Mouse (Mus musculus) embryonic facial prominence, embryonic 14.5 days (tissue): ENCODE measurements around the gene Erg. TPM values are rescaled to one million over a fixed set of nuclear protein-coding genes. Genes with fewer than 3 reads are reported as not detected.

Source experiments
- ATAC-seq: fragments of 200-750 bp; cut with Nextera tagmentation; 2 replicates; pipeline ENCODE4 v1.8.0; 2017; ENCODE audit warnings: low read depth, moderate number of reproducible peaks, moderate TSS enrichment
- DNase-seq: peaks from one replicate; pipeline ENCODE4 v3.0.0-alpha.2; 2015; ENCODE audit warnings: low spot score
- H3K27ac ChIP-seq: fragments of 300-500 bp; sonication (generic); replicated peaks from 2 replicates; pipeline ENCODE4 v1.5.1; 2014; ENCODE audit warnings: low read depth, mild to moderate bottlenecking, low read length, moderate library complexity
- H3K27me3 ChIP-seq: fragments of 300-500 bp; sonication (generic); replicated peaks from 2 replicates; pipeline ENCODE4 v1.6.1; 2014; ENCODE audit warnings: low read length; ENCODE audit not compliant: control insufficient read depth, insufficient read depth
- H3K36me3 ChIP-seq: fragments of 300-500 bp; sonication (generic); 2 replicates; pipeline ENCODE4 v1.6.1; 2014; ENCODE audit warnings: low read length, mixed read lengths; ENCODE audit not compliant: control insufficient read depth, insufficient read depth
- H3K4me1 ChIP-seq: fragments of 300-500 bp; sonication (generic); 2 replicates; pipeline ENCODE4 v1.6.1; 2014; ENCODE audit warnings: antibody characterized with exemption, low read length; ENCODE audit not compliant: control insufficient read depth, insufficient read depth
- H3K4me2 ChIP-seq: fragments of 300-500 bp; sonication (generic); 2 replicates; pipeline ENCODE4 v1.6.1; 2014; ENCODE audit warnings: low read depth, mild to moderate bottlenecking, low read length, moderate library complexity, mixed read lengths
- H3K4me3 ChIP-seq: fragments of 300-500 bp; sonication (generic); 2 replicates; pipeline ENCODE4 v1.5.1; 2014; ENCODE audit warnings: low read depth, mild to moderate bottlenecking, low read length
- H3K9ac ChIP-seq: fragments of 300-500 bp; sonication (generic); 2 replicates; pipeline ENCODE4 v1.6.1; 2014; ENCODE audit warnings: low read depth, mild to moderate bottlenecking, low read length, moderate library complexity, mixed read lengths
- H3K9me3 ChIP-seq: fragments of 300-500 bp; sonication (generic); 2 replicates; pipeline ENCODE4 v1.6.1; 2016; ENCODE audit warnings: low read length; ENCODE audit not compliant: control insufficient read depth
- WGBS: fragments of 180-500 bp; shearing (Covaris S2); extraction: QIAGEN DNeasy Blood & Tissue Kit; methylation state at CpG from one replicate; pipeline ENCODE4 v1.1.7; 2014; 5-methylcytosine and 5-hydroxymethylcytosine counted together
- polyA plus RNA-seq: library from polyadenylated mRNA; unstranded; fragments of >200 nt; fragmentation: Nextera tagmentation; extraction: Ambion mirVana; gene quantifications from 2 replicates; pipeline ENCODE4 v1.2.1, GENCODE M21; 2014

Gene Erg
- polyA plus RNA-seq, 1 experiment from 2014 or later, result 8.4 TPM

- Histone ChIP-seq H3K9me3 (no peaks in the 10 kb centered on the region), H3K4me3 (no peak overlapping the region), H3K27ac (no peak overlapping the region), H3K4me2 (no peak overlapping the region), H3K36me3 (no peaks in the 10 kb centered on the region), H3K9ac (no peak overlapping the region), H3K4me1 (0 out of 2 replicates have a peak, but pooled peaks cover 5% of the 10 kb centered on the region), H3K27me3 (no peaks in the 10 kb centered on the region)
- no peak for ATAC-seq
- DNase-seq, result no peak
- 93% methylated on average over 6 of the region's 6 CpGs for WGBS
These were observed 237.0 kb downstream of the Erg start for GRCm38 (mm10) chr16:95349344-95349743.

GRCm38 (mm10) chr16:95348555-95348954, 237.8 kb downstream of the Erg start:
- H3K36me3 ChIP-seq, result no peaks in the 10 kb centered on the region
- no peak overlapping the region for H3K4me3 ChIP-seq
- H3K4me2 ChIP-seq, result no peak overlapping the region
- 87% methylated on average over 9 of the region's 9 CpGs for WGBS
- no peak overlapping the region for H3K27ac ChIP-seq
- H3K9ac ChIP-seq, result no peak overlapping the region
- no peaks in the 10 kb centered on the region for H3K27me3 ChIP-seq
- H3K4me1 ChIP-seq, result 0 out of 2 replicates have a peak, but pooled peaks cover under 1% of the 10 kb centered on the region
- ATAC-seq (no peak), DNase-seq (no peak)
- H3K9me3 ChIP-seq, result no peaks in the 10 kb centered on the region

- H3K9me3 ChIP-seq, result no peaks in the 10 kb centered on the region
- no peak overlapping the region for H3K4me3 ChIP-seq
- no peak overlapping the region for H3K9ac ChIP-seq
- H3K27ac ChIP-seq, result no peak overlapping the region
- WGBS, result 12% methylated on average over 3 of the region's 3 CpGs
- no peaks in the 10 kb centered on the region for H3K36me3 ChIP-seq
- H3K4me2 ChIP-seq, result no peak overlapping the region
- H3K27me3 ChIP-seq, result no peaks in the 10 kb centered on the region
- no peaks in the 10 kb centered on the region for H3K4me1 ChIP-seq
- peak; percentile 47 for DNase-seq
- no peak for ATAC-seq
These were observed 239.2 kb downstream of the Erg start for GRCm38 (mm10) chr16:95347202-95347601.

- WGBS, result 3% methylated on average over 5 of the region's 7 CpGs
- Histone ChIP-seq H3K9ac (no peak overlapping the region), H3K4me1 (0 out of 2 replicates have a peak, but pooled peaks cover 3% of the 10 kb centered on the region), H3K4me2 (no peak overlapping the region), H3K4me3 (no peak overlapping the region), H3K36me3 (no peaks in the 10 kb centered on the region), H3K27ac (no peak overlapping the region), H3K9me3 (no peaks in the 10 kb centered on the region), H3K27me3 (no peaks in the 10 kb centered on the region)
- ATAC-seq, result no peak
- peak; percentile 88 for DNase-seq
These were observed 240.5 kb downstream of the Erg start for GRCm38 (mm10) chr16:95345882-95346281.

GRCm38 (mm10) chr16:95344961-95345360, 241.4 kb downstream of the Erg start:
- H3K4me3 ChIP-seq, result no peak overlapping the region
- H3K36me3 ChIP-seq, result no peaks in the 10 kb centered on the region
- ATAC-seq (no peak), DNase-seq (no peak)
- 0 out of 2 replicates have a peak, but pooled peaks cover 3% of the 10 kb centered on the region for H3K4me1 ChIP-seq
- no peaks in the 10 kb centered on the region for H3K9me3 ChIP-seq
- H3K9ac ChIP-seq, result no peak overlapping the region
- no peak overlapping the region for H3K27ac ChIP-seq
- 55% methylated on average over 10 of the region's 10 CpGs for WGBS
- H3K27me3 ChIP-seq, result no peaks in the 10 kb centered on the region
- H3K4me2 ChIP-seq, result no peak overlapping the region

- Histone ChIP-seq H3K4me1 (0 out of 2 replicates have a peak, but pooled peaks cover 3% of the 10 kb centered on the region), H3K27me3 (no peaks in the 10 kb centered on the region), H3K4me3 (no peak overlapping the region), H3K9me3 (no peaks in the 10 kb centered on the region), H3K9ac (no peak overlapping the region), H3K27ac (no peak overlapping the region), H3K4me2 (no peak overlapping the region), H3K36me3 (no peaks in the 10 kb centered on the region)
- WGBS, result 75% methylated on average over 8 of the region's 8 CpGs
- no peak for ATAC-seq
- DNase-seq, result no peak
These were observed 244.4 kb downstream of the Erg start for GRCm38 (mm10) chr16:95342030-95342429.

GRCm38 (mm10) chr16:95340885-95341791, 245.3 kb downstream of the Erg start:
- peak overlapping the region; percentile 40 for H3K4me2 ChIP-seq
- peak; percentile 90 for DNase-seq
- no peaks in the 10 kb centered on the region for H3K36me3 ChIP-seq
- peak overlapping the region; percentile 40; the same call in 1 of the 2 replicates for H3K27ac ChIP-seq
- H3K9ac ChIP-seq, result no peak overlapping the region
- H3K9me3 ChIP-seq, result no peaks in the 10 kb centered on the region
- no peak overlapping the region for H3K4me3 ChIP-seq
- WGBS, result 26% methylated on average over 28 of the region's 28 CpGs
- H3K27me3 ChIP-seq, result no peaks in the 10 kb centered on the region
- 0 out of 2 replicates have a peak, but pooled peaks cover 3% of the 10 kb centered on the region for H3K4me1 ChIP-seq
- ATAC-seq, result peak; percentile 88

GRCm38 (mm10) chr16:95332159-95332558, 254.2 kb downstream of the Erg start:
- H3K9me3 ChIP-seq, result no peaks in the 10 kb centered on the region; the same call in 1 of the 2 replicates
- no peak for ATAC-seq
- H3K36me3 ChIP-seq, result no peaks in the 10 kb centered on the region
- DNase-seq, result no peak
- no peak overlapping the region for H3K4me2 ChIP-seq
- no peaks in the 10 kb centered on the region for H3K27me3 ChIP-seq
- H3K4me3 ChIP-seq, result no peak overlapping the region
- 80% methylated on average over 5 of the region's 5 CpGs for WGBS
- no peak overlapping the region for H3K9ac ChIP-seq
- no peak overlapping the region for H3K27ac ChIP-seq
- H3K4me1 ChIP-seq, result no peaks in the 10 kb centered on the region
